Mouse (Mus musculus) midbrain, postnatal 0 days (tissue): Measurements from ENCODE around the gene Mybl2. TPM values are rescaled to one million over a fixed set of nuclear protein-coding genes. Genes with fewer than 3 reads are reported as not detected.

Experiments
- ATAC-seq: fragments of 200-750 bp; cut with Nextera tagmentation; 2 replicates; pipeline ENCODE4 v1.8.0; 2017; ENCODE audit warnings: moderate number of reproducible peaks, mild to moderate bottlenecking, moderate TSS enrichment, moderate library complexity; ENCODE audit not compliant: low FRiP score
- DNase-seq: peaks from one replicate; pipeline ENCODE4 v3.0.0-alpha.2; 2015; ENCODE audit warnings: low spot score
- H3K27ac ChIP-seq: fragments of 300-500 bp; sonication (generic); 2 replicates; pipeline ENCODE4 v1.5.1; 2014; ENCODE audit warnings: low read depth, mild to moderate bottlenecking, low read length, mixed read lengths
- H3K27me3 ChIP-seq: fragments of 300-500 bp; sonication (generic); 2 replicates; pipeline ENCODE4 v1.6.1; 2014; ENCODE audit warnings: low read length, control low read depth, mixed read lengths; ENCODE audit not compliant: insufficient read depth
- H3K36me3 ChIP-seq: fragments of 300-500 bp; sonication (generic); 2 replicates; pipeline ENCODE4 v1.6.1; 2014; ENCODE audit warnings: low read length, control low read depth, mixed read lengths; ENCODE audit not compliant: insufficient read depth
- H3K4me1 ChIP-seq: fragments of 300-500 bp; sonication (generic); 2 replicates; pipeline ENCODE4 v1.6.1; 2014; ENCODE audit warnings: mild to moderate bottlenecking, control low read depth, antibody characterized with exemption, low read length, mixed read lengths; ENCODE audit not compliant: insufficient read depth
- H3K4me2 ChIP-seq: fragments of 300-500 bp; sonication (generic); 2 replicates; pipeline ENCODE4 v1.6.1; 2014; ENCODE audit warnings: low read depth, mild to moderate bottlenecking, low read length, mixed read lengths; ENCODE audit not compliant: poor library complexity, severe bottlenecking
- H3K4me3 ChIP-seq: fragments of 300-500 bp; sonication (generic); 2 replicates; pipeline ENCODE4 v1.5.1; 2014; ENCODE audit warnings: low read depth, mild to moderate bottlenecking, low read length, moderate library complexity
- H3K9ac ChIP-seq: fragments of 300-500 bp; sonication (generic); replicated peaks from 2 replicates; pipeline ENCODE4 v1.6.1; 2014; ENCODE audit warnings: mild to moderate bottlenecking, low read length, moderate library complexity, mixed read lengths; ENCODE audit not compliant: poor library complexity, severe bottlenecking
- H3K9me3 ChIP-seq: fragments of 300-500 bp; sonication (generic); 2 replicates; pipeline ENCODE4 v1.6.1; 2016; ENCODE audit warnings: low read length, control low read depth
- CTCF ChIP-seq: IDR thresholded peaks from 2 replicates; pipeline ENCODE4 v1.5.1; 2016; ENCODE audit warnings: antibody characterized with exemption, mild to moderate bottlenecking
- WGBS: fragments of 180-500 bp; shearing (Covaris S2); extraction: QIAGEN DNeasy Blood & Tissue Kit; methylation state at CpG from one replicate; pipeline ENCODE4 v1.1.7; 2014; 5-methylcytosine and 5-hydroxymethylcytosine counted together
- polyA plus RNA-seq: library from polyadenylated mRNA; unstranded; fragments of >200 nt; fragmentation: Nextera tagmentation; extraction: Ambion mirVana; gene quantifications from 2 replicates; pipeline ENCODE4 v1.2.1, GENCODE M21; 2015
- total RNA-seq: library from RNA; depleted of rRNA; stranded (reverse); fragments of >200 nt; gene quantifications from 2 replicates; pipeline ENCODE4 v1.2.3, GENCODE M21; 2014; rRNA removed

Gene Mybl2
- total RNA-seq (1.4 and 2.2 TPM in 2 replicates), polyA plus RNA-seq (1.2 and 1.8 TPM in 2 replicates)

DNA sequence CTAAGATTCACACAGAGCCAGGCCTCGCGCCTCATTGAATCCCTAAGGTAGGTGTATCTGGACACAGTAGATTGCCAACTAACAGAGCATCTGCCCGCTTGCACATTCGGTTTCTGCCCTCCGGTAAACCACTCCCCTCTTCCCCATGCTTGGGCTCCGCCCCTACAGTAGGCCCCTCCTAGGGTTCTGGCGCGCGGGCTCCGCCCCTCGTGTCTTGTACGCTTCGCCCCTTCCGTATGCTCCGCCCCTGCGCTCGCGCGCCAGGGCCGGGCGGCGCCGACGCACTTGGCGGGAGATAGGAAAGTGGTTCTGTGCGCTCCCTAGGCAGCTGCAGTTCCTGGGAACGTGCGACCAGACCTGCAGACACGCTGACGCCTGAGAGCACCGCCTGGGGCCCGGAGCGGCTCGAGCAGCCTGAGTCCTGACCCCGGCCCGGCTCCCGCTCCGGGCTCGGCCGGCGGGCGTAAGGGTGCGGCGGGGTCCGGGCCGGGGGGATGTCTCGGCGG is at the start of gene Mybl2:
Gene Mybl2 (plus strand): TSS at position 353 of the 506 bp plus-strand sequence.
- Histone ChIP-seq H3K36me3 (no peaks in the 10 kb centered on the region), H3K4me3 (peak within 1 kb of the TSS; percentile 55), H3K4me2 (peak within 1 kb of the TSS; percentile 100), H3K4me1 (peaks cover 7% of the 10 kb centered on the region; the same call in 1 of the 2 replicates), H3K9me3 (no peaks in the 10 kb centered on the region), H3K9ac (peak within 1 kb of the TSS; percentile 42), H3K27me3 (no peaks in the 10 kb centered on the region), H3K27ac (no peak within 1 kb of the TSS)
- DNase-seq, result peak; percentile 94
- peak; percentile 97 for ATAC-seq
- no peak for TF ChIP-seq CTCF
- WGBS, result 1% methylated on average over 35 of the region's 48 CpGs

DNA sequence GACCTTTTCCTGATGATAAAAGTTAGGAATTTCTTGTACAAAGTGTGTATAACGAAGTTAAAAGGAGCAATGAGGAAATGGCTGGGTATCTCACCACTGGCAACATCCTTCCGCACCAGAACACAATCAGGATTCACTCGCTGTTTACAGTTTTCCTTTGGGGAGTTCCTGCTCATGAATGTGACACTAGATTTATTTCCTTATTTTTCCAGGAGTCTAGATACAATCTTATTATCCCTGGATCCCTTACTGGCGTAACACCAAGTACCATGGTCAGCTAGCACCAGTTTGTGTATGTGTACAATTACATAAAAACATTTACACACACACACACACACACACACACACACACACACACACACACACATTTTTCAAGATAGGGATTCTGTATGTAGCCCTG is 47.2 kb upstream of the Mybl2 start:
- no peak overlapping the region for H3K4me2 ChIP-seq
- DNase-seq (no peak), ATAC-seq (no peak)
- H3K27ac ChIP-seq, result no peak overlapping the region
- H3K36me3 ChIP-seq, result no peaks in the 10 kb centered on the region
- WGBS, result 86% methylated on average over 4 of the region's 4 CpGs
- H3K4me3 ChIP-seq, result no peak overlapping the region
- H3K4me1 ChIP-seq, result no peaks in the 10 kb centered on the region
- no peaks in the 10 kb centered on the region for H3K9me3 ChIP-seq
- no peaks in the 10 kb centered on the region for H3K27me3 ChIP-seq
- H3K9ac ChIP-seq, result no peak overlapping the region
- no peak for TF ChIP-seq CTCF

- H3K36me3 ChIP-seq, result no peaks in the 10 kb centered on the region
- WGBS, result under 1% methylated on average over 57 of the region's 57 CpGs
- H3K4me1 ChIP-seq, result peaks cover 3% of the 10 kb centered on the region; the same call in 1 of the 2 replicates
- H3K4me3 ChIP-seq, result peak within 1 kb of the TSS; percentile 69
- H3K27me3 ChIP-seq, result no peaks in the 10 kb centered on the region
- H3K9ac ChIP-seq, result peak within 1 kb of the TSS; percentile 80
- ATAC-seq (peak; percentile 94), DNase-seq (peak; percentile 94)
- H3K27ac ChIP-seq, result peak within 1 kb of the TSS; percentile 87
- no peaks in the 10 kb centered on the region for H3K9me3 ChIP-seq
- TF ChIP-seq CTCF, result no peak
- H3K4me2 ChIP-seq, result peak within 1 kb of the TSS; percentile 59
Measured at GRCm38 (mm10) chr2:163016916-163017743, 37.4 kb upstream of the Mybl2 start, which contains the start of gene Ift52. Gene Ift52 (plus strand): TSS chr2:163017354.

DNA sequence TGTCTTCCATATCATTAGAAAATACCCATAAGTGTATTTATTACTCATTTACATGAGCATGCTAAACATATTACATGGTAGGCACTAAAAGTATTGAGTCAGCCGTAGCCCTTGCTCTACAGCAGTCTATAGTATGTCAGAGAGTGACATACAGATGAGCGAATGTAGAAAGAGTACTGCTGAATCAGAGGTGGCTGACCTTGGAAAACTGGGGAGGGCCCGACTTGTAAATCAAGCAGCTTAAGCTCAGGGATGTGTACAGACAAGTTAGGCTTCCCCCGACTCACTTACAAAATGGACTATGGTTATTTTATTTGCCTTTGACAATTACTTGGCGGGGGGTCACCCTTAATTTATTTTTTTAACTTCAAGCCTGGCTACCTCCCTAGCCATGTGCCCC is 23.2 kb upstream of the Mybl2 start:
- Histone ChIP-seq H3K4me2 (no peak overlapping the region), H3K4me3 (no peak overlapping the region), H3K27ac (no peak overlapping the region), H3K27me3 (no peaks in the 10 kb centered on the region), H3K9ac (no peak overlapping the region), H3K4me1 (no peaks in the 10 kb centered on the region), H3K36me3 (peaks cover 49% of the 10 kb centered on the region), H3K9me3 (no peaks in the 10 kb centered on the region)
- TF ChIP-seq CTCF, result no peak
- no peak for DNase-seq
- WGBS, result 94% methylated on average over 5 of the region's 5 CpGs
- no peak for ATAC-seq

DNA sequence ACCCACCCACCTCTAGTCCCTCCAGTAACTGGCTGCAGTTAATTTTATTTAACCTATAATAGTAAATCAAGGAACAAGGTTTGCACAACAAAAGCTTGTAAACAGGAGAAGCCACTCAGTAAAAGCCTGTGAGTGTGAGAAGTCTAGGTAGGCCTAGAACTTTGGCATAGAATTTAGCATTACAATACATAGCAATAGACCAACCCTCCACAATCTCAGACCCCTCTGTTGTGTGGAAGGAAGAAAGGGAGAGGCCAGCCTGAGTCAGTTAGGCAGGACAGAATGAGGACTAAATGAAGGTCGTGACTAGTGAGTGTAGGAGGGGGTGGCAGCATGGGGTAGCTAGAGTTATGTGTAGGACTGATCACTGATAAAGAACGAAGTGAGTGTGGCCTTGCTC is 22.7 kb upstream of the Mybl2 start:
- Histone ChIP-seq H3K36me3 (peaks cover 48% of the 10 kb centered on the region), H3K9me3 (no peaks in the 10 kb centered on the region), H3K4me2 (no peak overlapping the region), H3K27me3 (no peaks in the 10 kb centered on the region), H3K27ac (no peak overlapping the region), H3K4me1 (no peaks in the 10 kb centered on the region), H3K9ac (no peak overlapping the region), H3K4me3 (no peak overlapping the region)
- ATAC-seq (no peak), DNase-seq (no peak)
- TF ChIP-seq CTCF, result no peak
- WGBS, result 89% methylated on average over 2 of the region's 2 CpGs

GRCm38 (mm10) chr2:163032622-163033021 is 21.9 kb upstream of the Mybl2 start:
- TF ChIP-seq CTCF, result no peak
- WGBS, result 44% methylated on average over 4 of the region's 4 CpGs
- H3K27ac ChIP-seq, result no peak overlapping the region
- ATAC-seq, result no peak
- H3K9me3 ChIP-seq, result no peaks in the 10 kb centered on the region
- H3K4me1 ChIP-seq, result no peaks in the 10 kb centered on the region
- no peak overlapping the region for H3K4me3 ChIP-seq
- no peak overlapping the region for H3K4me2 ChIP-seq
- H3K9ac ChIP-seq, result no peak overlapping the region
- no peak for DNase-seq
- peaks cover 51% of the 10 kb centered on the region for H3K36me3 ChIP-seq
- H3K27me3 ChIP-seq, result no peaks in the 10 kb centered on the region
